Mouse (Mus musculus): ENCODE results near the gene Pdzrn4. TPM values are rescaled to one million over a fixed set of nuclear protein-coding genes. Genes with fewer than 3 reads are reported as not detected.

The Pdzrn4 gene
- polyA plus RNA-seq, 1 experiment from 2014 or later = 3.2 TPM

DNA sequence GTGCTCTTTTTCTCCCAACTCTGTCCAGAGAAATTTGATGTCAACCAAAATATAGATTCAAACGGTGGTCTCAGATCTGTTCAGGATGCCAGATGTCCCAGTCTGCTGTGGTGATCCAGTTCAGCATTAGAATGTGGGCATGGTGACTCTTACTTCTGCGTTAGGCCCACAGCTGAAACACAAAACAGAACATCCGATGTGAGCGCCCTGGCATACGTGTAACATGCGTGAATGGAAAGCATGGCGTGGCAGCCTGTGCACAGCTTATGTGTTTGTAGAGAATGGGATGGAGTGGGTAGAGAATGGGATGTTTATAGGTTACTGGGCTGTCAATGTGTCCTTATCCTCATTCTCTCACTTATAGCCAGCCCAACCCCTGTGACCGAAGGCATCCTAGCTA, 52.4 kb downstream of the Pdzrn4 start:
- Histone ChIP-seq H3K4me3 (ENCODE audit: low read depth, low read length) (no peak overlapping the region), H3K4me1 (replicated peaks; ENCODE audit: control insufficient read depth, insufficient read depth, low read length) (no peaks in the 10 kb centered on the region), H3K9ac (ENCODE audit: low read length) (no peak overlapping the region), H3K4me2 (ENCODE audit: low read depth, low read length, severe bottlenecking) (no peak overlapping the region), H3K9me3 (ENCODE audit: control insufficient read depth, low read length) (no peaks in the 10 kb centered on the region), H3K27me3 (ENCODE audit: control insufficient read depth, insufficient read depth, low read length) (no peaks in the 10 kb centered on the region), H3K27ac (ENCODE audit: low read depth, low read length) (no peak overlapping the region), H3K36me3 (ENCODE audit: control insufficient read depth, insufficient read depth, low read length) (no peaks in the 10 kb centered on the region)
- no peak for DNase-seq (ENCODE audit: low spot score)
- WGBS = 92% methylated on average over 8 of the region's 8 CpGs
- ATAC-seq (replicated peaks; ENCODE audit: low FRiP score) = no peak

DNA sequence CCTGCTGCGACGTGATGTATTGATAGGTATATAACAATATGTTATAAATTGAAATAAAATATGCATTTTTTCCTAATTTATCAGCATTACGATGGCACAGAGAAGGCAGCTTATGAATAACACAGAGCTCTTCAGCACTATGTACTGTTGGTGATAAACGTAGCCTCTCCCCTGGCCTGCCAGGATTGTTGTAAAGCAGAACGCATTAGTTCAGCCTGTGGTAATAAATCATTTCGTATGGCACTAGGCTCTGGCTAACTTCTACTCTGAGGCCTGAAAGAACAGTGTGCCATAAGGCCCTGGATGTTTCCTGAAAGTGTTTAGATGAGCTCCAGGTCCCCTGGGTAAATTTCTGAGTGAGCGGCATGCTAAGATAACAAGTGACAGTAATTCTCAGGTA, 55.9 kb downstream of the Pdzrn4 start:
- ATAC-seq (replicated peaks; ENCODE audit: low FRiP score) (no peak), DNase-seq (ENCODE audit: low spot score) (no peak)
- Histone ChIP-seq H3K9me3 (ENCODE audit: control insufficient read depth, low read length) (no peaks in the 10 kb centered on the region), H3K4me3 (ENCODE audit: low read depth, low read length) (no peak overlapping the region), H3K27me3 (ENCODE audit: control insufficient read depth, insufficient read depth, low read length) (no peaks in the 10 kb centered on the region), H3K36me3 (ENCODE audit: control insufficient read depth, insufficient read depth, low read length) (no peaks in the 10 kb centered on the region), H3K4me2 (ENCODE audit: low read depth, low read length, severe bottlenecking) (no peak overlapping the region), H3K4me1 (replicated peaks; ENCODE audit: control insufficient read depth, insufficient read depth, low read length) (no peaks in the 10 kb centered on the region), H3K9ac (ENCODE audit: low read length) (no peak overlapping the region), H3K27ac (ENCODE audit: low read depth, low read length) (no peak overlapping the region)
- WGBS = 94% methylated on average over 7 of the region's 7 CpGs

GRCm38 (mm10) chr15:92482198-92482597, 85.5 kb downstream of the Pdzrn4 start:
- Histone ChIP-seq H3K27me3 (ENCODE audit: control insufficient read depth, insufficient read depth, low read length) (no peaks in the 10 kb centered on the region), H3K4me3 (ENCODE audit: low read depth, low read length) (no peak overlapping the region), H3K9me3 (ENCODE audit: control insufficient read depth, low read length) (no peaks in the 10 kb centered on the region), H3K36me3 (ENCODE audit: control insufficient read depth, insufficient read depth, low read length) (no peaks in the 10 kb centered on the region), H3K4me1 (replicated peaks; ENCODE audit: control insufficient read depth, insufficient read depth, low read length) (no peaks in the 10 kb centered on the region), H3K4me2 (ENCODE audit: low read depth, low read length, severe bottlenecking) (no peak overlapping the region), H3K9ac (ENCODE audit: low read length) (no peak overlapping the region), H3K27ac (ENCODE audit: low read depth, low read length) (no peak overlapping the region)
- no peak for ATAC-seq (replicated peaks; ENCODE audit: low FRiP score)
- 85% methylated on average over 6 of the region's 6 CpGs for WGBS
- DNase-seq (ENCODE audit: low spot score) = no peak

DNA sequence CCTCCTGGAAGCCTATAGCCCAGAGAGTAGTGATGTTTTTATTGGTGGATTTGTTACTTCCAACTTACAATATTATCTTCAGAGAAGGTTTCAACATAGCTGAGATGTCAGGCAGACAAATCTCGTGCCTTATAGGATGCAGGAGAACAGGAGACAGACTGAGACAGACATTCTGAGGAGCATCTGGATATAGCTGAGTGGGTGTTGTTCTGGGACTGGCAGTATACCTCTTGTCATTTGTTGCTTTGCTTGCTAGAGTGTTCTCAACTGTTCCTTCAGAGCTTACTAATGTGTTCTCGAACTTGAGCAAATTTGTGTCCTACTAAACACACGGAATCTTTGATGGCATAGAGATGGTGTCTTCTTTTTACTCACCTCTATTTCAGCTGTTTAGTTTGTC, 94.7 kb downstream of the Pdzrn4 start:
- Histone ChIP-seq H3K4me2 (ENCODE audit: low read depth, low read length, severe bottlenecking) (no peak overlapping the region), H3K9ac (ENCODE audit: low read length) (no peak overlapping the region), H3K9me3 (ENCODE audit: control insufficient read depth, low read length) (no peaks in the 10 kb centered on the region), H3K4me3 (ENCODE audit: low read depth, low read length) (no peak overlapping the region), H3K36me3 (ENCODE audit: control insufficient read depth, insufficient read depth, low read length) (no peaks in the 10 kb centered on the region), H3K27me3 (ENCODE audit: control insufficient read depth, insufficient read depth, low read length) (no peaks in the 10 kb centered on the region), H3K27ac (ENCODE audit: low read depth, low read length) (no peak overlapping the region), H3K4me1 (replicated peaks; ENCODE audit: control insufficient read depth, insufficient read depth, low read length) (no peaks in the 10 kb centered on the region)
- WGBS = 84% methylated on average over 3 of the region's 3 CpGs
- ATAC-seq (replicated peaks; ENCODE audit: low FRiP score) (no peak), DNase-seq (ENCODE audit: low spot score) (no peak)

GRCm38 (mm10) chr15:92495465-92496174, 98.9 kb downstream of the Pdzrn4 start:
- H3K4me2 ChIP-seq (ENCODE audit: low read depth, low read length, severe bottlenecking) = no peak overlapping the region
- H3K36me3 ChIP-seq (ENCODE audit: control insufficient read depth, insufficient read depth, low read length) = no peaks in the 10 kb centered on the region
- ATAC-seq (replicated peaks; ENCODE audit: low FRiP score) = no peak
- H3K27me3 ChIP-seq (ENCODE audit: control insufficient read depth, insufficient read depth, low read length) = no peaks in the 10 kb centered on the region
- no peak overlapping the region for H3K9ac ChIP-seq (ENCODE audit: low read length)
- 68% methylated on average over 12 of the region's 12 CpGs for WGBS
- no peaks in the 10 kb centered on the region for H3K9me3 ChIP-seq (ENCODE audit: control insufficient read depth, low read length)
- no peak for DNase-seq (ENCODE audit: low spot score)
- no peak overlapping the region for H3K4me3 ChIP-seq (ENCODE audit: low read depth, low read length)
- H3K4me1 ChIP-seq (replicated peaks; ENCODE audit: control insufficient read depth, insufficient read depth, low read length) = no peaks in the 10 kb centered on the region
- H3K27ac ChIP-seq (ENCODE audit: low read depth, low read length) = no peak overlapping the region

- Histone ChIP-seq H3K27ac (ENCODE audit: low read depth, low read length) (no peak overlapping the region), H3K4me2 (ENCODE audit: low read depth, low read length, severe bottlenecking) (no peak overlapping the region), H3K27me3 (ENCODE audit: control insufficient read depth, insufficient read depth, low read length) (no peaks in the 10 kb centered on the region), H3K4me1 (replicated peaks; ENCODE audit: control insufficient read depth, insufficient read depth, low read length) (no peaks in the 10 kb centered on the region), H3K9ac (ENCODE audit: low read length) (no peak overlapping the region), H3K36me3 (ENCODE audit: control insufficient read depth, insufficient read depth, low read length) (no peaks in the 10 kb centered on the region), H3K9me3 (ENCODE audit: control insufficient read depth, low read length) (no peaks in the 10 kb centered on the region), H3K4me3 (ENCODE audit: low read depth, low read length) (no peak overlapping the region)
- ATAC-seq (replicated peaks; ENCODE audit: low FRiP score) = peak; percentile 73
- 31% methylated on average over 9 of the region's 9 CpGs for WGBS
- DNase-seq (ENCODE audit: low spot score) = peak; percentile 55
Measured at GRCm38 (mm10) chr15:92500276-92500838, 103.7 kb downstream of the Pdzrn4 start.

- DNase-seq (ENCODE audit: low spot score) (no peak), ATAC-seq (replicated peaks; ENCODE audit: low FRiP score) (no peak)
- H3K27ac ChIP-seq (ENCODE audit: low read depth, low read length) = no peak overlapping the region
- no peak overlapping the region for H3K4me2 ChIP-seq (ENCODE audit: low read depth, low read length, severe bottlenecking)
- no peaks in the 10 kb centered on the region for H3K9me3 ChIP-seq (ENCODE audit: control insufficient read depth, low read length)
- H3K27me3 ChIP-seq (ENCODE audit: control insufficient read depth, insufficient read depth, low read length) = no peaks in the 10 kb centered on the region
- WGBS = 87% methylated on average over 1 of the region's 1 CpGs
- H3K4me1 ChIP-seq (replicated peaks; ENCODE audit: control insufficient read depth, insufficient read depth, low read length) = no peaks in the 10 kb centered on the region
- H3K4me3 ChIP-seq (ENCODE audit: low read depth, low read length) = no peak overlapping the region
- no peak overlapping the region for H3K9ac ChIP-seq (ENCODE audit: low read length)
- no peaks in the 10 kb centered on the region for H3K36me3 ChIP-seq (ENCODE audit: control insufficient read depth, insufficient read depth, low read length)
Measured at GRCm38 (mm10) chr15:92502797-92503196, 106.1 kb downstream of the Pdzrn4 start.

DNA sequence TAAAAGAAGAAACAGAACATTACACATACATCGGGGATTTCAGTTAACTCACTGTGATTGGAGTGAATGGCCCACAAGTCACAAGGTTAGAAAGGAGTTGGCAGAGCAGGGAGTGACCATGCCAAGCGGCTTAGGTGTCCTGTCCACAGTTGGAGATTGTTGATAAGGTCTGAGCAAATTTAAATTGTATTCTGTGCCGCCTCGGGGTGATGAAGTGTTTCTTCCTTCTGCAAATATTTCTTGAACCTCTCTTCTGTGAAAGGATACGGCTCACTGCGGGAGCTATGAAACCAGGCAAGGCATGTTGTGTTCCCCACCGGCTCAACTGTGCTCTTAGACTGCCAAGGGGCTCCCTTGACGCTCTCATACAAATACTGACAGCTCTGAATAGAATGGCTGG, 112.7 kb downstream of the Pdzrn4 start:
- no peak for DNase-seq (ENCODE audit: low spot score)
- Histone ChIP-seq H3K9me3 (ENCODE audit: control insufficient read depth, low read length) (no peaks in the 10 kb centered on the region), H3K4me2 (ENCODE audit: low read depth, low read length, severe bottlenecking) (no peak overlapping the region), H3K4me1 (replicated peaks; ENCODE audit: control insufficient read depth, insufficient read depth, low read length) (no peaks in the 10 kb centered on the region), H3K27ac (ENCODE audit: low read depth, low read length) (no peak overlapping the region), H3K4me3 (ENCODE audit: low read depth, low read length) (no peak overlapping the region), H3K27me3 (ENCODE audit: control insufficient read depth, insufficient read depth, low read length) (no peaks in the 10 kb centered on the region), H3K9ac (ENCODE audit: low read length) (no peak overlapping the region), H3K36me3 (ENCODE audit: control insufficient read depth, insufficient read depth, low read length) (no peaks in the 10 kb centered on the region)
- ATAC-seq (replicated peaks; ENCODE audit: low FRiP score) = no peak
- 88% methylated on average over 8 of the region's 8 CpGs for WGBS

DNA sequence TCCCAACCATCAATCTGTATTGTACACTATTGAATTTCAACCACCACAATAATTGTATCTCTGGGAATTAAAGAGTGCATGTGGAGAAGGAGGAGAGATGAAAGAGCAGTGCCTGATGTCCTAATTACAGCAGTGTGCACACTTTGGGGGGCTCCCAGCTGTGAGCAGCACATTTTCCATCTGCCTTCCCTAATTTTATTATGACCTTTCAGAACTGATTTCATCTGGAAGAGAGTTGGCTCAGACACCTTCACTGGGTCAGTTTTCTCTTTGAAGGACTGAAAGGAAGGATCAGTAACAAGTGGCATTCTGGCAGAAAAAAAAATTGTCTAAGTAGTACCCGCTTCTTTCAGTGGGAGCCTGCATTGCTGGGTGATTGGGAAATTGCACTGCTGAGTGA, 119.0 kb downstream of the Pdzrn4 start:
- ATAC-seq (replicated peaks; ENCODE audit: low FRiP score) = 0 out of 2 replicates have a peak, but pooled peaks have one; percentile 27
- DNase-seq (ENCODE audit: low spot score) = no peak
- Histone ChIP-seq H3K27me3 (ENCODE audit: control insufficient read depth, insufficient read depth, low read length) (0 out of 2 replicates have a peak, but pooled peaks cover 2% of the 10 kb centered on the region), H3K36me3 (ENCODE audit: control insufficient read depth, insufficient read depth, low read length) (no peaks in the 10 kb centered on the region), H3K9ac (ENCODE audit: low read length) (no peak overlapping the region), H3K4me3 (ENCODE audit: low read depth, low read length) (no peak overlapping the region), H3K4me1 (replicated peaks; ENCODE audit: control insufficient read depth, insufficient read depth, low read length) (no peaks in the 10 kb centered on the region), H3K27ac (ENCODE audit: low read depth, low read length) (no peak overlapping the region), H3K4me2 (ENCODE audit: low read depth, low read length, severe bottlenecking) (no peak overlapping the region), H3K9me3 (ENCODE audit: control insufficient read depth, low read length) (no peaks in the 10 kb centered on the region)
- 42% methylated on average over 1 of the region's 1 CpGs for WGBS
